Mouse (Mus musculus) spleen, adult 2 months (tissue): ENCODE measurements around the gene Elf5. TPM values are rescaled to one million over a fixed set of nuclear protein-coding genes. Genes with fewer than 3 reads are reported as not detected.

Source experiments
- DNase-seq, 2 experiments: peaks; one replicate each; pipeline versions ENCODE4 v3.0.0 to v3.0.0-alpha.2; 2012 to 2021; ENCODE audit warnings: low spot score in 2 of 2, low read depth in 1 of 2
- H3K27ac ChIP-seq: fragments of 200-500 bp; 2 replicates; pipeline ENCODE4 v1.5.1; 2012; ENCODE audit warnings: low read length, inconsistent platforms; ENCODE audit not compliant: insufficient read depth
- H3K27me3 ChIP-seq: fragments of 200-500 bp; 2 replicates; pipeline ENCODE4 v1.6.1; 2012; ENCODE audit warnings: mild to moderate bottlenecking, moderate library complexity, low read length, inconsistent platforms; ENCODE audit not compliant: control insufficient read depth, insufficient read depth
- H3K36me3 ChIP-seq: fragments of 200-500 bp; 2 replicates; pipeline ENCODE4 v1.6.1; 2012; ENCODE audit warnings: mild to moderate bottlenecking, low read length, inconsistent platforms; ENCODE audit not compliant: control insufficient read depth, insufficient read depth
- H3K4me1 ChIP-seq: fragments of 200-500 bp; 2 replicates; pipeline ENCODE4 v1.6.1; 2011; ENCODE audit warnings: inconsistent platforms; ENCODE audit not compliant: control insufficient read depth, insufficient read depth, insufficient read length
- H3K4me3 ChIP-seq: fragments of 200-500 bp; 2 replicates; pipeline ENCODE4 v1.5.1; 2011; ENCODE audit warnings: mild to moderate bottlenecking, inconsistent platforms; ENCODE audit not compliant: insufficient read depth, insufficient read length; ENCODE audit errors: extremely low read depth
- CTCF ChIP-seq: fragments of 200-500 bp; IDR thresholded peaks from 2 replicates; pipeline ENCODE4 v1.5.1; 2011; ENCODE audit warnings: mild to moderate bottlenecking, inconsistent platforms; ENCODE audit not compliant: insufficient read depth, insufficient read length, insufficient replicate concordance; ENCODE audit errors: extremely low read depth
- POLR2A ChIP-seq: fragments of 200-500 bp; IDR thresholded peaks from 2 replicates; pipeline ENCODE4 v1.6.1; 2011; ENCODE audit warnings: low read depth, low read length, inconsistent platforms
- WGBS: fragments of 180-500 bp; shearing (Covaris S2); methylation state at CpG from one replicate; pipeline ENCODE4 v1.1.7; 2018; 5-methylcytosine and 5-hydroxymethylcytosine counted together
- polyA plus RNA-seq: library from polyadenylated mRNA; depleted of rRNA; stranded (reverse); fragments of >200 nt; gene quantifications from 2 replicates; pipeline ENCODE4 v1.2.3, GENCODE M21; 2012

Gene Elf5
- polyA plus RNA-seq, 1 experiment, result not detected

- TF ChIP-seq POLR2A (no peak), CTCF (no peak)
- Histone ChIP-seq H3K4me1 (no peaks in the 10 kb centered on the region), H3K36me3 (no peaks in the 10 kb centered on the region), H3K27ac (no peak overlapping the region), H3K27me3 (no peaks in the 10 kb centered on the region), H3K4me3 (no peak overlapping the region)
- WGBS, result 42% methylated on average over 4 of the region's 4 CpGs
- DNase-seq, result no peak
These were observed 21.2 kb upstream of the Elf5 start for GRCm38 (mm10) chr2:103390086-103390988.

GRCm38 (mm10) chr2:103391626-103392025 is 19.9 kb upstream of the Elf5 start:
- no peak for DNase-seq
- TF ChIP-seq CTCF (no peak), POLR2A (no peak)
- Histone ChIP-seq H3K4me3 (no peak overlapping the region), H3K27ac (no peak overlapping the region), H3K4me1 (no peaks in the 10 kb centered on the region), H3K36me3 (no peaks in the 10 kb centered on the region), H3K27me3 (no peaks in the 10 kb centered on the region)
- WGBS, result 80% methylated on average over 4 of the region's 4 CpGs

- Histone ChIP-seq H3K4me3 (no peak overlapping the region), H3K4me1 (no peaks in the 10 kb centered on the region), H3K36me3 (no peaks in the 10 kb centered on the region), H3K27me3 (no peaks in the 10 kb centered on the region), H3K27ac (no peak overlapping the region)
- 77% methylated on average over 6 of the region's 6 CpGs for WGBS
- TF ChIP-seq CTCF (no peak), POLR2A (no peak)
- no peak for DNase-seq
These were observed 13.4 kb upstream of the Elf5 start for GRCm38 (mm10) chr2:103398110-103398509.

- WGBS, result 86% methylated on average over 4 of the region's 4 CpGs
- TF ChIP-seq POLR2A (no peak), CTCF (no peak)
- Histone ChIP-seq H3K4me3 (no peak overlapping the region), H3K36me3 (no peaks in the 10 kb centered on the region), H3K27me3 (no peaks in the 10 kb centered on the region), H3K4me1 (no peaks in the 10 kb centered on the region), H3K27ac (no peak overlapping the region)
- DNase-seq, result no peak
These were observed 10.8 kb upstream of the Elf5 start for GRCm38 (mm10) chr2:103400691-103401090.

GRCm38 (mm10) chr2:103406239-103406638 is 5.2 kb upstream of the Elf5 start:
- TF ChIP-seq CTCF (no peak), POLR2A (no peak)
- 78% methylated on average over 3 of the region's 3 CpGs for WGBS
- no peak overlapping the region for H3K4me3 ChIP-seq
- DNase-seq, result no peak
- H3K36me3 ChIP-seq, result no peaks in the 10 kb centered on the region
- H3K27ac ChIP-seq, result no peak overlapping the region
- no peaks in the 10 kb centered on the region for H3K4me1 ChIP-seq
- H3K27me3 ChIP-seq, result no peaks in the 10 kb centered on the region

GRCm38 (mm10) chr2:103411816-103412215 is 328 bp downstream of the Elf5 start:
- Histone ChIP-seq H3K27ac (no peak overlapping the region), H3K4me1 (no peaks in the 10 kb centered on the region), H3K4me3 (no peak overlapping the region), H3K36me3 (no peaks in the 10 kb centered on the region), H3K27me3 (no peaks in the 10 kb centered on the region)
- 79% methylated on average over 3 of the region's 3 CpGs for WGBS
- DNase-seq, result no peak
- no peak for TF ChIP-seq POLR2A

- Histone ChIP-seq H3K27ac (no peak overlapping the region), H3K4me1 (no peaks in the 10 kb centered on the region), H3K27me3 (no peaks in the 10 kb centered on the region), H3K4me3 (no peak overlapping the region), H3K36me3 (no peaks in the 10 kb centered on the region)
- TF ChIP-seq POLR2A (no peak), CTCF (no peak)
- no peak for DNase-seq
- WGBS, result 87% methylated on average over 5 of the region's 5 CpGs
These were observed 1.9 kb downstream of the Elf5 start for GRCm38 (mm10) chr2:103413381-103413780.
